Mouse (Mus musculus) hindbrain, embryonic 11.5 days (tissue): Measurements from ENCODE around the gene Pakap. TPM values are rescaled to one million over a fixed set of nuclear protein-coding genes. Genes with fewer than 3 reads are reported as not detected.

Experiments
- ATAC-seq: fragments of 200-750 bp; cut with Nextera tagmentation; 2 replicates; pipeline ENCODE4 v1.8.0; 2017; ENCODE audit warnings: mild to moderate bottlenecking, moderate TSS enrichment, moderate library complexity; ENCODE audit not compliant: low FRiP score
- DNase-seq: peaks from one replicate; pipeline ENCODE4 v3.0.0-alpha.2; 2015; ENCODE audit warnings: low spot score
- H3K27ac ChIP-seq: fragments of 300-500 bp; sonication (generic); 2 replicates; pipeline ENCODE4 v1.5.1; 2014; ENCODE audit warnings: mild to moderate bottlenecking, low read depth, low read length
- H3K27me3 ChIP-seq: fragments of 300-500 bp; sonication (generic); 2 replicates; pipeline ENCODE4 v1.6.1; 2014; ENCODE audit warnings: mild to moderate bottlenecking, low read length, moderate library complexity, mixed read lengths; ENCODE audit not compliant: control insufficient read depth, insufficient read depth
- H3K36me3 ChIP-seq: fragments of 300-500 bp; sonication (generic); 2 replicates; pipeline ENCODE4 v1.6.1; 2014; ENCODE audit warnings: mild to moderate bottlenecking, low read length, moderate library complexity, mixed read lengths; ENCODE audit not compliant: control insufficient read depth, insufficient read depth
- H3K4me1 ChIP-seq: fragments of 300-500 bp; sonication (generic); replicated peaks from 2 replicates; pipeline ENCODE4 v1.6.1; 2014; ENCODE audit warnings: low read length, mixed read lengths; ENCODE audit not compliant: control insufficient read depth, insufficient read depth
- H3K4me2 ChIP-seq: fragments of 300-500 bp; sonication (generic); replicated peaks from 2 replicates; pipeline ENCODE4 v1.6.1; 2014; ENCODE audit warnings: mild to moderate bottlenecking, low read depth, low read length
- H3K4me3 ChIP-seq: fragments of 300-500 bp; sonication (generic); 2 replicates; pipeline ENCODE4 v1.5.1; 2014; ENCODE audit warnings: low read depth, low read length
- H3K9ac ChIP-seq: fragments of 300-500 bp; sonication (generic); 2 replicates; pipeline ENCODE4 v1.6.1; 2014; ENCODE audit warnings: low read depth, low read length
- H3K9me3 ChIP-seq: fragments of 300-500 bp; sonication (generic); 2 replicates; pipeline ENCODE4 v1.6.1; 2016; ENCODE audit warnings: low read length; ENCODE audit not compliant: control insufficient read depth
- WGBS: fragments of 180-500 bp; shearing (Covaris S2); extraction: QIAGEN DNeasy Blood & Tissue Kit; methylation state at CpG from one replicate; pipeline ENCODE4 v1.1.7; 2014; 5-methylcytosine and 5-hydroxymethylcytosine counted together
- polyA plus RNA-seq: library from polyadenylated mRNA; unstranded; fragments of >200 nt; fragmentation: Nextera tagmentation; extraction: Ambion mirVana; gene quantifications from 2 replicates; pipeline ENCODE4 v1.2.1, GENCODE M21; 2014

Gene Pakap
- polyA plus RNA-seq, 1 experiment from 2014 or later = 24.7 TPM

GRCm38 (mm10) chr4:57690001-57690400, 122.0 kb downstream of the Pakap start:
- WGBS = 74% methylated on average over 6 of the region's 6 CpGs
- Histone ChIP-seq H3K27me3 (no peaks in the 10 kb centered on the region), H3K9me3 (no peaks in the 10 kb centered on the region)

DNA sequence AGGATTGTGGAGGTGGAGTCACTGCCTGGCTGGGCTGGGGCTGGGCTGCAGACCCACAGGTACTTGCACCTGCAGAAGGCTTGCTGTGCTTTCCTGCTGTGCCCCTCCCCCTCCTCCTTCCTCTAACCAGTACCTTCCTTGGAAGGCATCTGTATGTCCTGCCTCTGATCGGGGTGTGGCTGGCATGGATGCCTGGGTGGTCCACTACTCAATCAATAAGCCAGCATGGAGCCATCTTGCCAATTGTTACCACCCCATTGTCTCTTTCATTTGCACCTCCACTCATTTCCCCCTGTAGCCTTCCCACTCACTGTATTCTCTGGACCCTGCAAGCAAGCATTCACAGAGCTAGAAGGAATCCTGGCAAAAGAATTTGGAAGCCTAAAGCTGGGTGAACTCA, 122.8 kb downstream of the Pakap start:
- no peak overlapping the region for H3K27ac ChIP-seq
- H3K4me2 ChIP-seq = no peak overlapping the region
- 8% methylated on average over 1 of the region's 1 CpGs for WGBS
- H3K4me1 ChIP-seq = no peaks in the 10 kb centered on the region
- H3K27me3 ChIP-seq = no peaks in the 10 kb centered on the region
- H3K9me3 ChIP-seq = no peaks in the 10 kb centered on the region
- H3K9ac ChIP-seq = no peak overlapping the region
- no peak overlapping the region for H3K4me3 ChIP-seq
- ATAC-seq (no peak), DNase-seq (no peak)
- H3K36me3 ChIP-seq = no peaks in the 10 kb centered on the region

More at GRCm38 (mm10) chr4:57690001-57690400, 122.0 kb downstream of the Pakap start:
- DNase-seq = no peak
- H3K4me1 ChIP-seq = no peaks in the 10 kb centered on the region
- no peak overlapping the region for H3K27ac ChIP-seq
- ATAC-seq = no peak
- no peak overlapping the region for H3K4me3 ChIP-seq
- H3K9ac ChIP-seq = no peak overlapping the region
- H3K4me2 ChIP-seq = no peak overlapping the region
- H3K36me3 ChIP-seq = no peaks in the 10 kb centered on the region

- Histone ChIP-seq H3K4me1 (no peaks in the 10 kb centered on the region), H3K36me3 (no peaks in the 10 kb centered on the region), H3K27me3 (no peaks in the 10 kb centered on the region), H3K27ac (no peak overlapping the region), H3K4me3 (no peak overlapping the region), H3K9ac (no peak overlapping the region), H3K4me2 (no peak overlapping the region), H3K9me3 (no peaks in the 10 kb centered on the region)
- ATAC-seq (no peak), DNase-seq (no peak)
- WGBS = 91% methylated on average over 5 of the region's 5 CpGs
Measured at GRCm38 (mm10) chr4:57694356-57695136, 126.6 kb downstream of the Pakap start.

- Histone ChIP-seq H3K9me3 (no peaks in the 10 kb centered on the region), H3K36me3 (no peaks in the 10 kb centered on the region), H3K27ac (no peak overlapping the region), H3K4me3 (no peak overlapping the region), H3K4me1 (no peaks in the 10 kb centered on the region), H3K9ac (no peak overlapping the region), H3K27me3 (no peaks in the 10 kb centered on the region), H3K4me2 (no peak overlapping the region)
- WGBS = 93% methylated on average over 11 of the region's 11 CpGs
- ATAC-seq = no peak
- DNase-seq = no peak
Measured at GRCm38 (mm10) chr4:57696955-57697354, 129.0 kb downstream of the Pakap start.

GRCm38 (mm10) chr4:57697918-57698611, 130.1 kb downstream of the Pakap start:
- H3K4me1 ChIP-seq = no peaks in the 10 kb centered on the region
- no peaks in the 10 kb centered on the region for H3K36me3 ChIP-seq
- H3K4me2 ChIP-seq = no peak overlapping the region
- H3K9ac ChIP-seq = no peak overlapping the region
- no peak for DNase-seq
- 87% methylated on average over 12 of the region's 12 CpGs for WGBS
- no peaks in the 10 kb centered on the region for H3K27me3 ChIP-seq
- H3K9me3 ChIP-seq = no peaks in the 10 kb centered on the region
- H3K27ac ChIP-seq = no peak overlapping the region
- H3K4me3 ChIP-seq = no peak overlapping the region
- ATAC-seq = no peak

DNA sequence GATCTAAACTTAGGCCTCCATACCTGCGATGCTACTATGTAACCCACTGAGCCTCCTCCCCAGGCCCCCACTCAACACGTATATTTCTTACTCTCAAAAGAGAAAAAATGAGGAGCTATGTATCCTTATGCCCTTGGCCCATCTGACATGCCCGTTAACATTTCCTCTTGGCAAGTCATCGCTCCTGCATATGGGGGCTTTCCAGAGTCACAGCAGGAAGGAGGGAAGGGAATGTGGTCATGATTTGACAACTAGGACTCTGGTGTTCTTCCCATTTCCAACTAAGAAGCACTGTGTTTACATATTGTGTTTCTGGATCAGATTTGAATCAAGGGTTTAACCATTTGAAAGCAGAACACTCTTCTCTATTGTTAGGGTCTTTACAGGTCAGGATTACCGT, 133.6 kb downstream of the Pakap start:
- H3K4me3 ChIP-seq = no peak overlapping the region
- H3K36me3 ChIP-seq = no peaks in the 10 kb centered on the region
- H3K4me1 ChIP-seq = no peaks in the 10 kb centered on the region
- H3K9me3 ChIP-seq = no peaks in the 10 kb centered on the region
- no peak overlapping the region for H3K27ac ChIP-seq
- no peak for DNase-seq
- H3K9ac ChIP-seq = no peak overlapping the region
- no peaks in the 10 kb centered on the region for H3K27me3 ChIP-seq
- ATAC-seq = no peak
- no peak overlapping the region for H3K4me2 ChIP-seq
- WGBS = 85% methylated on average over 5 of the region's 5 CpGs

DNA sequence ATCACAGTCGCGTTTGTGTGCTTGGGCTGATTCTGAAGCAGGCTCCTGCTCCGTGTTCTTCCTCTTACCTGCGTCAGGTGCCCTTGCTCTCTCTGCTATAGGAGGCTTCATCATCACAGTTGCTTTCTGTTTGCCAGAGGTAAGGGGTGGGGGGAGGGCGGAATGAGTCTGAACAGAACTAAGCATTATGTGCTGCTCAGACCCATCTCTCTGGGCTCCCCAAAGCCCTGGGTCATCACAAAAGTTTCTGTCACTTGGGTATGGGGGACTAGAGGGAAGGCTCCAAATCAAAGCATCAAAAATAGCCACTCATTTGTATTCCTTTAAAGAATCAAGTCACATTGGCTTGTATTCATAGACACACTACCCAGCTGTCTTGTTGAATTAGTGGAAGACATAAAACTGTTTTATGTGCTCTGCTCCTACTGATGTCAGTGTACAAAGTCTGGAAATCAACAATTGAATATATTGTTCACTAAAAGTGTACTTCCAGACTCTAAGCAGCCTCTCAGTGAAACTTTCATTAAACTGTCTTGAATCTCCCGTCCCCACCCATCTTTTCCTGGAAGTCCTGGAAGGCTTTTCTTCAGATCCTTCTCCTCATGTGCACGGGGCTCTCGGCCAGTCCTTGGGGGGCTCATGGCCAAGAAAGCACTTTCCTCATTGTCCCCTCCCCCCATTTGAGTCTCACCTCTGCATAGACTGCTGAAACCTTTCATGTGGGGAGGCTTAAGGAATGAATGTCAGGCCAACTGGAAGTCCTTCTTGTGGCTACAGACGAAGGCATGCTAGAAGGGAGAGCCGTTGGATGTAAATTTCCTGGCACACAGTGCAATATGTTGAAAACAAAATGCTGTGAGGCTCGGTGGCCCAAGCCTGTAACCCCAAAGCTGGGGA, 135.8 kb downstream of the Pakap start:
- Histone ChIP-seq H3K9me3 (no peaks in the 10 kb centered on the region), H3K9ac (no peak overlapping the region), H3K27me3 (no peaks in the 10 kb centered on the region), H3K27ac (no peak overlapping the region), H3K4me1 (no peaks in the 10 kb centered on the region), H3K4me3 (no peak overlapping the region), H3K4me2 (no peak overlapping the region), H3K36me3 (no peaks in the 10 kb centered on the region)
- ATAC-seq = no peak
- DNase-seq = no peak
- 84% methylated on average over 11 of the region's 11 CpGs for WGBS

DNA sequence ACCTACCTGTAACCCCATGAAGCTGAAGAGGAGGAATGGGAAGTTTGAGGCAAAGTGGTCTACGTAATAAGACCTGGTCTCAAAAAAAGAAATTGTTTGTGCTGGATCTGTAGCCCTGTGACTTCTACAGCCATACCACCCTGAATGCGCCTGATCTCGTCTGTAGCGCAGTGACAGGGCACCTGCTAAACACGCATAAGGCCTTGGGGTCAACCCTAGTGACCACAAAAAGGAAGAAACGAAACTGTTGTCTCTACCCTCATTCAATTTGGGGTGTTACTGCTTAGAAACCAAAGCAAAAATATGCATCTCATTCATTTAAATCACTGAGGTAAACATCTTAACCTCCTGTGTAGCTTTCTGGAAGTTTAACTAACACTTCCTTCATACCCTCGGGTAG, 136.6 kb downstream of the Pakap start:
- Histone ChIP-seq H3K27me3 (no peaks in the 10 kb centered on the region), H3K36me3 (no peaks in the 10 kb centered on the region), H3K4me3 (no peak overlapping the region), H3K9me3 (no peaks in the 10 kb centered on the region), H3K4me1 (no peaks in the 10 kb centered on the region), H3K9ac (no peak overlapping the region), H3K27ac (no peak overlapping the region), H3K4me2 (no peak overlapping the region)
- ATAC-seq = no peak
- DNase-seq = no peak
- 87% methylated on average over 7 of the region's 7 CpGs for WGBS
